Mouse (Mus musculus): ENCODE measurements around the gene Fam102a. TPM values are rescaled to one million over a fixed set of nuclear protein-coding genes. Genes with fewer than 3 reads are reported as not detected.
A peak's percentile ranks its signal among the peaks of the same experiment; 100 is the strongest.

Fam102a gene
- polyA plus RNA-seq, 1 experiment from 2014 or later = 10.2 TPM

DNA sequence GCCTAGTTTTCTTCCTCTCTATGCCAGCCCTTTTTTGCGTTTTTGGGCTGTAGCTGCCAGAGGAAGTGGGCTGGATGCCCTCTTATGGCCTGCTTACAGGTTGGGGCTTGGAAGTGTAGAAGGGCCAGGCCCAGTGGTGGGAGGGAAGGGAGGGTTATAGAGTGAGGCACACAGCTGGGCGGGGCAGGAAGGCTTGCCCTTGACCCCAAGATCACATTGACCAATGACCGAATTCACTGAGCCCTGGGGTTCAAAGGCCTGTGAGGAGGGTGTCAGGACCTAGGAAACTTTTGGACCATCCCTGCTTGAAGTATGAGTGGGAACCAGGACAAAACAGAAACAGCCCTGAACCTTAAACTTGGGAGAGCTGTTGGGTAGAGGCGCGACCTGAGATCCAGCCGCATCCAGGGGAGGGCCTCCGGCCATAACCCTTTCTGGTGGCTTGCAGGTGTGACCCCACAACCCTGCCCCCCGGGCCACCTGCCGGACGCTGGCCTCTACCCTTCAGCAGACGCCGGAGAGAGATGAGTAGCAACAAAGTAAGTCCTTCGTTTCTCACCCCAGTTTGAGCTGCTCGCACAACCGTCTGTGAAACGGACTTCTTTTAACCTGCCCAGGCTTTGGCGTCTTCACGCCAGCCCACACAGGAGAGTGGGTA, 73.8 kb downstream of the Fam102a start:
- Histone ChIP-seq H3K27ac (replicated peaks; ENCODE audit: low read depth, low read length) (peak overlapping the region; percentile 28; the same call in 1 of the 2 replicates), H3K4me1 (ENCODE audit: control insufficient read depth, insufficient read depth, low read length) (peaks cover 2% of the 10 kb centered on the region; the same call in 1 of the 2 replicates), H3K9me3 (replicated peaks; ENCODE audit: control insufficient read depth, low read length) (no peaks in the 10 kb centered on the region), H3K4me2 (ENCODE audit: low read depth, low read length) (peak overlapping the region; percentile 52), H3K4me3 (ENCODE audit: low read depth, low read length) (0 out of 2 replicates have a peak overlapping the region, but pooled peaks have one; percentile 22), H3K9ac (replicated peaks; ENCODE audit: low read length) (peak overlapping the region; percentile 28; the same call in 1 of the 2 replicates), H3K27me3 (ENCODE audit: control insufficient read depth, insufficient read depth, low read length) (no peaks in the 10 kb centered on the region), H3K36me3 (replicated peaks; ENCODE audit: control insufficient read depth, insufficient read depth, low read depth, low read length) (no peaks in the 10 kb centered on the region)
- no peak for ATAC-seq (replicated peaks; ENCODE audit: insufficient number of reproducible peaks, low FRiP score, low TSS enrichment, low read depth)
- DNase-seq (ENCODE audit: low spot score) = no peak
- 33% methylated on average over 18 of the region's 18 CpGs for WGBS

DNA sequence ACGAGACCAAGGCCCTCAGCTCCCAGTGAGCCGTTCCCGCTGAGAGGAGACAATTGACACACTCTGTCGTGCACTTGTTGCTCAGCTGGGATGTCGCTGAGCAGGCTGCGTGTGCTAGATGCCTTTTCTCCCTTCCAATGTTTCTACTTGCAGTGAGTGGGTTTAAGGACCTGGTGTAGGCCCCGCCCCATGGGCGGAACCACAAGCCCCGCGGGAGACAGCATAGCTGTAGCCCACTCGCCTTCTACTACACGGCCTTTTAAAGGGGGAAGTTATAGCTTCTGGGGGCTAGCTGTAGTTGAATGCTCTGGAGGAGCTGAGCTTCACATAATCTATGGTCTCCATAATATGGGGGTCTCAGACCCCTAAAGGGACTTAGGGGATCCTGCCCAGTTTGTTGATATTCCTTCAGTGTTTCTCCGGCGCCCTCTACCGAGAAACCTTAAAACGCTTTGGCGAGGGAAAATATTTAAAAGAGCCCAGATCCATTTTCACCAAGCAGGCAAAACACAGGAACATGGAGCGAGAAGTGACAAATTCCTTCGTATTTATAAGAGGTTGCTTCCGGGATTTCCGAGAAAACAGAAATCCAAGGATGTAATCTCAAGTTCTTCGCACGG, 75.6 kb downstream of the Fam102a start:
- no peak overlapping the region for H3K9ac ChIP-seq (replicated peaks; ENCODE audit: low read length)
- DNase-seq (ENCODE audit: low spot score) = peak; percentile 66

DNA sequence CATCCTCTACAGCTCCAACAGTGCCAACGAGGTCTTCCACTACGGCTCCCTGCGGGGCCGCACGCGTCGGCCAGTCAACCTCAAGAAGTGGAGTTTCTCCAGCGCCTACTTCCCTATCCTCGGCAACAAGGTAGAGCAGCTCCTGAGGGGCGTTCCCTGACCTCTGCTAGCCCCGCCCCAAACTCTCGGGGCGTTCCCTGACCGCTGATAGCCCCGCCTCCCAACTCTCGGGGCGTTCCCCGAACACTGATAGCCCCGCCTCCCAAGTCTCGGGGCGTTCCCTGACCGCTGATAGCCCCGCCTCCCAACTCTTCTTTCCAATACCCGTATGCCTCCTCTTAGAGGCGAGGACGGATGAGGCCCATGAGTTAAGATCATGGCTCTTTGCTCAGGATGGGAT, 77.1 kb downstream of the Fam102a start:
- Histone ChIP-seq H3K27me3 (ENCODE audit: control insufficient read depth, insufficient read depth, low read length) (no peaks in the 10 kb centered on the region), H3K36me3 (replicated peaks; ENCODE audit: control insufficient read depth, insufficient read depth, low read depth, low read length) (peaks cover 4% of the 10 kb centered on the region; the same call in 1 of the 2 replicates), H3K4me3 (ENCODE audit: low read depth, low read length) (no peak overlapping the region), H3K9ac (replicated peaks; ENCODE audit: low read length) (no peak overlapping the region), H3K27ac (replicated peaks; ENCODE audit: low read depth, low read length) (no peak overlapping the region), H3K9me3 (replicated peaks; ENCODE audit: control insufficient read depth, low read length) (no peaks in the 10 kb centered on the region), H3K4me1 (ENCODE audit: control insufficient read depth, insufficient read depth, low read length) (peaks cover 2% of the 10 kb centered on the region; the same call in 1 of the 2 replicates), H3K4me2 (ENCODE audit: low read depth, low read length) (no peak overlapping the region)
- 65% methylated on average over 26 of the region's 26 CpGs for WGBS
- DNase-seq (ENCODE audit: low spot score) = no peak
- no peak for ATAC-seq (replicated peaks; ENCODE audit: insufficient number of reproducible peaks, low FRiP score, low TSS enrichment, low read depth)

More for the DNA sequence above, 75.6 kb downstream of the Fam102a start:
- WGBS = 18% methylated on average over 23 of the region's 23 CpGs
- Histone ChIP-seq H3K27me3 (ENCODE audit: control insufficient read depth, insufficient read depth, low read length) (no peaks in the 10 kb centered on the region), H3K36me3 (replicated peaks; ENCODE audit: control insufficient read depth, insufficient read depth, low read depth, low read length) (peaks cover 3% of the 10 kb centered on the region; the same call in 1 of the 2 replicates), H3K4me3 (ENCODE audit: low read depth, low read length) (peak overlapping the region; percentile 18; the same call in 1 of the 2 replicates), H3K9me3 (replicated peaks; ENCODE audit: control insufficient read depth, low read length) (no peaks in the 10 kb centered on the region), H3K4me1 (ENCODE audit: control insufficient read depth, insufficient read depth, low read length) (peaks cover 2% of the 10 kb centered on the region; the same call in 1 of the 2 replicates), H3K4me2 (ENCODE audit: low read depth, low read length) (peak overlapping the region; percentile 41), H3K27ac (replicated peaks; ENCODE audit: low read depth, low read length) (no peak overlapping the region)
- ATAC-seq (replicated peaks; ENCODE audit: insufficient number of reproducible peaks, low FRiP score, low TSS enrichment, low read depth) = no peak

DNA sequence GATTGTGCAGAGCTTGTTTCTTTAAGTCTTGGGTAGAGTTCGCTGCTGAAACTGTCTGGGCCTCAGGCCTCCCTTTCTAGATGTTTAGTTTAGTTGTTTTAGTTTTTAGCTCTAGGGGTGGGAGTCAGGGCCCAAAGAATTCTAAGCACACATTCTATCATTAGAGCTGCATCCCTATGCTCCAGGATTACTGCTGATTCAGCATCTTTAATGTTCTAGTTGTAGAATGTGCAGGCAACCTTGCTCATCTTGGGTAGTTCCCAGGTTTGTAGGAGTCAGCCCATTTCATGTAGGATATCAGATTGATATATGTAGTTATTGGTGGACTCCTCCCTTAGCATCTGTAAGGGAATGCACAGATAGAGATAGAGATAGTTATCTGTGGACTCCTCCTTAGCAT, 82.0 kb downstream of the Fam102a start:
- no peak overlapping the region for H3K9ac ChIP-seq (replicated peaks; ENCODE audit: low read length)
- H3K4me1 ChIP-seq (ENCODE audit: control insufficient read depth, insufficient read depth, low read length) = peaks cover 22% of the 10 kb centered on the region
- no peak for DNase-seq (ENCODE audit: low spot score)
- H3K4me2 ChIP-seq (ENCODE audit: low read depth, low read length) = no peak overlapping the region
- H3K27me3 ChIP-seq (ENCODE audit: control insufficient read depth, insufficient read depth, low read length) = no peaks in the 10 kb centered on the region
- WGBS = 92% methylated on average over 1 of the region's 1 CpGs
- no peak overlapping the region for H3K27ac ChIP-seq (replicated peaks; ENCODE audit: low read depth, low read length)
- H3K4me3 ChIP-seq (ENCODE audit: low read depth, low read length) = no peak overlapping the region
- no peak for ATAC-seq (replicated peaks; ENCODE audit: insufficient number of reproducible peaks, low FRiP score, low TSS enrichment, low read depth)
- no peaks in the 10 kb centered on the region for H3K9me3 ChIP-seq (replicated peaks; ENCODE audit: control insufficient read depth, low read length)
- peaks cover 5% of the 10 kb centered on the region for H3K36me3 ChIP-seq (replicated peaks; ENCODE audit: control insufficient read depth, insufficient read depth, low read depth, low read length)

DNA sequence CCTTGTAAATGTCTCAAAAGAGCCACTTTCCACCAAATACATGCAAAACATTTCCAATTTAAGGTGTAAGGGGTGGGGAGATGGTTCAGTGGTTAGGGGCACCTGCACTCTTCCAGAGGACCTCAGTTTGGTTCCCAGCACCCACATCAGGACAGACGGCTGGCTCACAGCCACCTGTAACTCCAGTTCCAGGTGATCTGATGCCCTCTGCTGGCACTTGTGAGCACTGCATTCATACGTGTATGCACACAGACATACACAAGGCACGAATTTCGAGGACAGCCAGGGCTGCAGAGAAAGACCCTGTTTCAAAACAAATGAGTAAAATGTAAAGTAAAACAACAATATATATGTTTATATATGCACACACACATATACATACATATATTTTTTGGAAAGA, 82.5 kb downstream of the Fam102a start:
- WGBS = 94% methylated on average over 4 of the region's 4 CpGs
- DNase-seq (ENCODE audit: low spot score) (no peak), ATAC-seq (replicated peaks; ENCODE audit: insufficient number of reproducible peaks, low FRiP score, low TSS enrichment, low read depth) (no peak)
- H3K4me2 ChIP-seq (ENCODE audit: low read depth, low read length) = no peak overlapping the region
- peaks cover 22% of the 10 kb centered on the region for H3K4me1 ChIP-seq (ENCODE audit: control insufficient read depth, insufficient read depth, low read length)
- H3K4me3 ChIP-seq (ENCODE audit: low read depth, low read length) = no peak overlapping the region
- no peak overlapping the region for H3K27ac ChIP-seq (replicated peaks; ENCODE audit: low read depth, low read length)
- no peaks in the 10 kb centered on the region for H3K9me3 ChIP-seq (replicated peaks; ENCODE audit: control insufficient read depth, low read length)
- H3K9ac ChIP-seq (replicated peaks; ENCODE audit: low read length) = no peak overlapping the region
- peaks cover 5% of the 10 kb centered on the region for H3K36me3 ChIP-seq (replicated peaks; ENCODE audit: control insufficient read depth, insufficient read depth, low read depth, low read length)
- H3K27me3 ChIP-seq (ENCODE audit: control insufficient read depth, insufficient read depth, low read length) = no peaks in the 10 kb centered on the region

DNA sequence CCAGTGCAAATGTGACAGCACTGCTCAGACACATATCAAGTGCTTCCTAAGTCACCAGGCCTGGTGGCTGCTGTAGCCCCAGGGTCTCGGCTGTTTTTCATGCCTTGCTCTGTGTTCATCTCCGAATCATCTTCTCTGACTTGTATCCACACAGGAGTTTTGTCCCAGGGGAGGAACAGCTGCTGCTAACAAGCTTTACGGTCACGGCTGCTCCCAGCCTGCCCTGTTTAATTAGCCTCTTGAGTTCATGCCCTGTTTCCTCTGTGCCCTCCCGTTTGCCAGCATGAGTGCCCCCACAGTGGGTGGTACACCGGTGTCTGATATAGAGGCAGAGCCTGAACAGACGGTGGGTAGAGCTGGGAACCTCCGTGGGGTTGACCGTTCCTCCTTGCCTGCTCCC, 82.9 kb downstream of the Fam102a start:
- 78% methylated on average over 9 of the region's 9 CpGs for WGBS
- H3K36me3 ChIP-seq (replicated peaks; ENCODE audit: control insufficient read depth, insufficient read depth, low read depth, low read length) = peaks cover 5% of the 10 kb centered on the region
- H3K4me2 ChIP-seq (ENCODE audit: low read depth, low read length) = no peak overlapping the region
- no peak overlapping the region for H3K9ac ChIP-seq (replicated peaks; ENCODE audit: low read length)
- no peaks in the 10 kb centered on the region for H3K27me3 ChIP-seq (ENCODE audit: control insufficient read depth, insufficient read depth, low read length)
- no peak overlapping the region for H3K27ac ChIP-seq (replicated peaks; ENCODE audit: low read depth, low read length)
- DNase-seq (ENCODE audit: low spot score) (no peak), ATAC-seq (replicated peaks; ENCODE audit: insufficient number of reproducible peaks, low FRiP score, low TSS enrichment, low read depth) (no peak)
- H3K4me3 ChIP-seq (ENCODE audit: low read depth, low read length) = no peak overlapping the region
- no peaks in the 10 kb centered on the region for H3K9me3 ChIP-seq (replicated peaks; ENCODE audit: control insufficient read depth, low read length)
- peaks cover 22% of the 10 kb centered on the region for H3K4me1 ChIP-seq (ENCODE audit: control insufficient read depth, insufficient read depth, low read length)

Other genes with a start within 250 kb of the Fam102a start
- 14.9 and 15.2 TPM in 2 replicates for gene Golga2, start 247.9 kb upstream of the Fam102a start, polyA plus RNA-seq (2014; fragmentation: Nextera tagmentation; extraction: Ambion mirVana)
- gene Swi5, start 247.3 kb upstream of the Fam102a start, polyA plus RNA-seq (2014; fragmentation: Nextera tagmentation; extraction: Ambion mirVana) = 392 and 406 TPM in 2 replicates
- 41.1 and 46.0 TPM in 2 replicates for gene Ciz1, start 183.0 kb upstream of the Fam102a start, polyA plus RNA-seq (2014; fragmentation: Nextera tagmentation; extraction: Ambion mirVana)
- 31.0 and 35.3 TPM in 2 replicates for gene Dnm1, start 182.0 kb upstream of the Fam102a start, polyA plus RNA-seq (2014; fragmentation: Nextera tagmentation; extraction: Ambion mirVana)
- 41.3 and 41.5 TPM in 2 replicates for gene 1110008P14Rik, start 153.4 kb upstream of the Fam102a start, polyA plus RNA-seq (2014; fragmentation: Nextera tagmentation; extraction: Ambion mirVana)
- 0.95 and 1.2 TPM in 2 replicates for gene Lcn2, start 147.1 kb upstream of the Fam102a start, polyA plus RNA-seq (2014; fragmentation: Nextera tagmentation; extraction: Ambion mirVana)
- gene Ptges2, start 139.4 kb upstream of the Fam102a start, polyA plus RNA-seq (2014; fragmentation: Nextera tagmentation; extraction: Ambion mirVana) = 31.7 and 33.0 TPM in 2 replicates
- 5.0 and 6.0 TPM in 2 replicates for gene Naif1, start 84.9 kb upstream of the Fam102a start, polyA plus RNA-seq (2014; fragmentation: Nextera tagmentation; extraction: Ambion mirVana)
- gene Slc25a25, start 83.9 kb upstream of the Fam102a start, polyA plus RNA-seq (2014; fragmentation: Nextera tagmentation; extraction: Ambion mirVana) = 20.6 and 21.7 TPM in 2 replicates
- 97.1 and 100 TPM in 2 replicates for gene Dpm2, start 35.5 kb downstream of the Fam102a start, polyA plus RNA-seq (2014; fragmentation: Nextera tagmentation; extraction: Ambion mirVana)
- 2.3 and 3.3 TPM in 2 replicates for gene Pip5kl1, start 39.5 kb downstream of the Fam102a start, polyA plus RNA-seq (2014; fragmentation: Nextera tagmentation; extraction: Ambion mirVana)
- gene 9430097D07Rik, start 40.4 kb downstream of the Fam102a start, polyA plus RNA-seq (2014; fragmentation: Nextera tagmentation; extraction: Ambion mirVana) = 0.32 and 0.36 TPM in 2 replicates
- 20.3 and 22.8 TPM in 2 replicates for gene St6galnac4, start 51.8 kb downstream of the Fam102a start, polyA plus RNA-seq (2014; fragmentation: Nextera tagmentation; extraction: Ambion mirVana)
- gene St6galnac6, start 64.4 kb downstream of the Fam102a start, polyA plus RNA-seq (2014; fragmentation: Nextera tagmentation; extraction: Ambion mirVana) = 6.3 and 6.8 TPM in 2 replicates
- 13.7 and 16.6 TPM in 2 replicates for gene Ak1, start 86.4 kb downstream of the Fam102a start, polyA plus RNA-seq (2014; fragmentation: Nextera tagmentation; extraction: Ambion mirVana)
- gene Eng, start 111.3 kb downstream of the Fam102a start, polyA plus RNA-seq (2014; fragmentation: Nextera tagmentation; extraction: Ambion mirVana) = 19.2 and 22.6 TPM in 2 replicates
- gene Fpgs, start 168.8 kb downstream of the Fam102a start, polyA plus RNA-seq (2014; fragmentation: Nextera tagmentation; extraction: Ambion mirVana) = 15.6 and 16.3 TPM in 2 replicates
- 79.2 and 89.8 TPM in 2 replicates for gene Cdk9, start 177.7 kb downstream of the Fam102a start, polyA plus RNA-seq (2014; fragmentation: Nextera tagmentation; extraction: Ambion mirVana)
- gene Sh2d3c, start 185.7 kb downstream of the Fam102a start, polyA plus RNA-seq (2014; fragmentation: Nextera tagmentation; extraction: Ambion mirVana) = 21.1 and 22.2 TPM in 2 replicates
- 0.31 and 0.75 TPM in 2 replicates for gene 6330409D20Rik, start 205.7 kb downstream of the Fam102a start, polyA plus RNA-seq (2014; fragmentation: Nextera tagmentation; extraction: Ambion mirVana)
- 47.8 and 54.3 TPM in 2 replicates for gene Tor2a, start 221.9 kb downstream of the Fam102a start, polyA plus RNA-seq (2014; fragmentation: Nextera tagmentation; extraction: Ambion mirVana)
- 0.24 TPM in 1 of 2 replicates, not detected in the other for gene Ttc16, start 240.3 kb downstream of the Fam102a start, polyA plus RNA-seq (2014; fragmentation: Nextera tagmentation; extraction: Ambion mirVana)
- 3.8 and 5.7 TPM in 2 replicates for gene Ptrh1, start 240.5 kb downstream of the Fam102a start, polyA plus RNA-seq (2014; fragmentation: Nextera tagmentation; extraction: Ambion mirVana)
- 0.21 TPM in 1 of 2 replicates, not detected in the other for gene Cfap157, start 249.1 kb downstream of the Fam102a start, polyA plus RNA-seq (2014; fragmentation: Nextera tagmentation; extraction: Ambion mirVana)